Mouse (Mus musculus) testis, postnatal 14 days (tissue): Measurements from ENCODE around the gene Prkg2.

ENCODE experiments used
- DNase-seq: peaks from one replicate; pipeline ENCODE4 v3.0.0; 2021; ENCODE audit warnings: low spot score

Prkg2 gene

DNA sequence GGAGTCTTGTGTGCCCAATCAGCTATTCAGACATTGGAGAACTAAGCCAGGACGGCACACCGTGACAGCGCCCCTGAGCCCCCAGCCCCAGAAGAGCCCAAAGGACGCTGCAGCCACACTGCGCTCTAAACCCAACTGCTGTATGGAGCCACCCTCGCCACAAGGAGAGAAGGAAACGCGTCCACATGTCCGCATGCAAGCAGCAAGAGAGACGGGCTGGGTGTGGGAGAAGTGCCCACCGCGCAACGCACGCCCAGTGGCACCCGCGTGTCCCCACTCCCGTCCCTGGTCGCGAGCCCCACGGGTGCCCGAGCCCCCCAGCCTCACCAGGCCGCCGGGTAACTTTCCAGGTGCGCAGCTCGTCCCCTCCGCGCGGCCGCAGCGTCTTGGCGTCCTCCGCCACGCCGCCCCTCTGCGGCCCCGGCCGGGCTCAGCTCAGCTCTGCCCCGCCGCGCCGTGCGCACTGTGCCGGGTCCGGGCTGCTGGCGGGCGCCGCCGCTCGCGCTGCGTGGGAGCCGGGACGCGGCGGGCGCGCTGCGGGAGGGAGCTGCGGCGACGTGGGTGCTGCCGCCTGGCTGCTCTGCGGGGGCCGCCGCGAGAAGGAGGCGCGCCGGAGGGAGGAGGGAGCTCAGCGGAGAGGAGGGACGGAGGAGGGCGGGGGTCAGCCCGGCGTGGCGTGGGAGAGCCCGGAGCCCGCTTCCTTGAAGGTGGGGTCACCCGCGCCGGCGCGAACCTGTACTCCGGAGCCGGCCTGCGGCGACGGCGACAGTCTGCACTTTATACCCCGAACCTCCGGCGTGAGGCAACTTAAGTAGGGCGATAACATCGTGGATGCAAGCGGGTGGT, at the start of gene Prkg2:
Gene Prkg2, minus strand, starts transcription at position 756 of the 846 bp plus-strand sequence.
- no peak for DNase-seq

DNA sequence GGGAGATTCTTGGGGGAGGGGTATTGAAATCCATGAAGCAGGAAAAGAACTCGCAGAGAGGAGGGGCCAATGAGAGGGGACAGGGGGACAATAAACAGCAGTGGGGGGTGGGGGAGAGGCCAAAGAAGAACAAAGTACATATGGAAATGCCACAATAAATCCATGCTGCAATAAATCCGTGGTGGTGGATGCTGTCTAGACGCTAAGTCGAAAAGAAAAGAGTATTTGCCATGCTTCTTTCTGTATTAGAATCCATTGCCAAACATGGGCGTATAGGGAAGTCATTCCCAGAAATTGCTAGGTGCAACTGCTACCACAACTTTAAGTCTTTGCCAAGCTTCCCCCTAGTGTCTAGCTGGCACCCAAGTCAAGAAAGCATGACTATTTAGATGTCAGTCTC, 46.8 kb upstream of the Prkg2 start:
- no peak for DNase-seq

DNA sequence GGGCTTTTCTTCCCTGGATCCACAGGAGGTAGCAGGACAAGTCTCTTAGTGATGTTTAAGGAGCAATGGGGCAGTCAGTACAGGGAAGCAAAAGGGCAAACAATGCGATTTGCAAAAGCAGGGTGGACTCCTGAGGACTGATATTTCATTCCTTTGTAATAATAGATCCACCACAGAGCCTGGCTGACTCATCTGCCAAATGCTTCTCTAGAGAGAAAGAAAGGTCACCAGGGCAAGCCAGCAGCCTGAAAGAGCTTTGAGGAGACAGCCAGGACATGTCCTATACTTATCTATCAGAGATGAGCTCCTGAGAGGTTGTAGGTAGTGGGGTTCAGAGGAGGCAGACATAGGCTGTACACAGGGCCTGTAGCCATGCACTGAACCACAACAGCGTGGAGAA, 41.2 kb upstream of the Prkg2 start:
- DNase-seq: no peak

DNA sequence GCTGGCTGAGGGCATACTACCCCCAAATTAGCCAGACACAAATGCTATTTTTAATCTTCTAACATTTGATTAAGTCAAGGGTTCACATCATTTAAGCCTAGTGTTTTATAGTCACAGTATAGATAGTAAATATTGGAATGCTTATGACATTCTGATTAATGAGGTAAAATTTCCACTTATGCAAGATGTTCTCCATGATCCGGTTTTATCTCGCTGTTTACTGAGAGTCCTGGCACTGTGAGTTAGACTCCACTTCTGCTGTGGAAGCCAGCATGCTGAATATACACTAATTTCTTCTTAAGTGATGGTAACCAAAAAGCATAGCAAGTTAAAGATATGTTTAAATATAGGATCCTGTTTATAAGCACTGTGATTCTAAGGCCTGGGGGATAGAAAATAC, 31.2 kb upstream of the Prkg2 start:
- no peak for DNase-seq

DNA sequence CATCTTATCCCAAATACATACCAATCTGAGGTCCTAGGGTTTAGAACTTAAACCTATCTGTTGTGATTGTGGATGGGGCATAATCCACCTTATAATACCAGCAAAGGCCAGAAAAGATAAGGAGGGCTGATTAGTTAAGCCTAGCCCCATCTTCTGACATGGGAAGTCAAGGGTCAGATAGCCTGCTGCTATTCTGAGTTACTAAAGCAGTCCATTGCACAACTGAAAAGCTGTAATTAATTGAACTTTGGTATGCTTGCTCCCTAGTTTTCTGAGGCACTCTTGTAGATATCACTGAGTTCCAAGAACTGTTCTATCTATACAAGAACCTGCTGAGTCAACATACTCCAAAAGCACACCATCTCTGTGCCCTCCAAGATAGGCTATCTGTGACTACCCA, 25.4 kb upstream of the Prkg2 start:
- no peak for DNase-seq

DNA sequence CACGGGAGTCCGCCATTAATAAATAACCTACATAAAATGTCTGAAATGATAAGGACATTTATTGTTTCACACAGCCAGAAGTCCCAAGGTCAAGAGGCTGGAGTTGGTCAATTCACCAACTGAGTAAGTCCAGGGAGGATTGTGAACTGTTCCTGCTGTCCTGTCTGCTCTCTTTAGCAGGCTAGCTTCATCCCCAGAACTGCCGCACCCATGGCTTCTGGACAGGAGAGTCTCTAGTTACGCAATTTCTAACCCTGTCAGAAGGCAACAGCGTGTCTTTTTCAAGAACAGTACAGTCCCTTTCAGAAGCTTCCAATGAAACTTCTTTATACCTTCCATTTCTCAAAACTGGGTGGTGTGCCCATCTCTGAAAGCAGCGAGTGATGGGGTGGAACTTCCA, 1.9 kb upstream of the Prkg2 start:
- no peak for DNase-seq

- no peak for DNase-seq
Measured at GRCm38 (mm10) chr5:99037442-99037811, 276 bp upstream of the Prkg2 start.

DNA sequence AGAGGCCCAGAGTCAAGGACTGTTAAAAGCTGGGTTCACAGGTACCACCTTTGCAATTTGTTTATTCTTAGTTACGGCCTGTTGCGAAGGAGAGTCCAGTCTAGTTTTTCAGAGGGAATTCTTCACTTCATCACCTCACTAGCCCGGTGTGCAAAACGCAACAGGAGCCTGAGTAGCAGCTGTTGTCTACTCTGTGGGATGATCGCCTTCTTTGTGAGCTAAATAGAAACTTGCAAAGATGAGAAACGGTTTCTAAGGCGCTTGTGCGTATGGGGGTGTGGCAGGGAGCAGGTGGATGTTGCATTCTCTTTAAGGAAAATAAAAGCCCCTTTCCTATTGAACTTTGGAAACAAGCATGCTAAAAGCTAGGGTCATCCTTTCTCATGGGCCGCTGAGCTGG, 1.2 kb downstream of the Prkg2 start:
- no peak for DNase-seq

DNA sequence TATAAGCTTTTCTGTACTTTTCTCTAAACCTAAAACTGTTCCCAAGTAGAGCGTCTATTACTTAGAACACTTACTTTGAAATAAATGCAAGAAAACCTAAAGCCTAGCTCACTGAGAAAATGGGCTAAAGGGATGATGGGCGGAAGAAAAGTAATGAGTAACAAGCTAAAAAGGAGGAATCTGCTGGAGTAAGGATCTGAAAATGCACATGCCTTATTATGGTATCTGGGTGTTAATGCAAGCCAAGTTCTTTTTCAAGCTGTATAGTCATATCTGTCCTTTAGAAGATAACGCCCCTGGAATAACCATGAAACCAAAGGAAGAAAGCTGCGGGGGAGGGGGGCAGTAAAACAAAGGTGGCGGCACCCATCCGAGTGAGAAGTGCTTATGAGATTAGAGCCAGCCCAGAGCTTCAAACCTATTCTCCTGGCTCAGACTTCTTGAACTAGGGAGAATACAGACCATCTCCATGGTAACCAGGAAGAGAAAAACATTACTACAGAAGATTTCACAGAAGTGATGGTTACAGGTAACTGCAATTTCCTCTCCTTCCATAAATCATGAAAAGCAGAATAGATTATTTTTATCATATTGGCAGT, 5.5 kb downstream of the Prkg2 start:
- DNase-seq: no peak

DNA sequence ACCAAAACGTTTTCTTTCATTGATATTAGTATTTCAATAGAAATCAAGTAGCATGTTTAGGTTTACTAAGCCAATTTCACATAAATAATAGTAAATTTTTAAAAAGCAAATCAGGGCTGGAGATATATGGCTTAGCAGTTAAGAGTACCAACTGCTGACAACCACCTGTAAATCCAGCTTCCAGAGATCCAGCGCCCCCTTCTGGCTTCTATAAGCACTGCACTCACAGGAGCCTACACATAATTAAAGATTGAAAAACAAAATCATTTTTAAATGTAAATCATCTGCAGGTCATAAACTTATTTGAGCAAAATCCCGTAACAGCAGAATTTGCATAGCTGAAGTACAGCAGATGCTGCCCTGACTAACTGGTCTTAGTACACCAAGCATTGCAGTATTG, 10.8 kb downstream of the Prkg2 start:
- DNase-seq: no peak

GRCm38 (mm10) chr5:99019709-99020108, 17.4 kb downstream of the Prkg2 start:
- DNase-seq: no peak

DNA sequence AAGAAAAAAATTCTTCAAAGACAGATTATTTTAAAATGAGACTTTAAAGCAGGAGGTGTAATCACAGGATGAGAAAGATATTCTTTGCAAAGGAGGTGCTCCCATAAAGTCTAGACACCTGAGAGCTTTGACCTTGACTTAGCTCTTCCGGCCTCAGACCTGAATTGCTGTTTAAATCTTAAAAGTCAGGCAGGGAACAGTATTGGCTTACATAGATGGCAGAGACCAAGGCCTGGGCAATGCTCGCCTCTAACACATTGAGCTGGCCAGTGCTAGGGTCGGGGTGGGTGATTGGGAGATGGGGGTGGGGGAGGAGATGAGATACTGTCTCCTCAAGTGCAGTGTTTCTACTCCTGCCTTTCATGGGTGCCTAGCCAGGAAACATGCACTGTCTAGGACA, 22.0 kb downstream of the Prkg2 start:
- no peak for DNase-seq

DNA sequence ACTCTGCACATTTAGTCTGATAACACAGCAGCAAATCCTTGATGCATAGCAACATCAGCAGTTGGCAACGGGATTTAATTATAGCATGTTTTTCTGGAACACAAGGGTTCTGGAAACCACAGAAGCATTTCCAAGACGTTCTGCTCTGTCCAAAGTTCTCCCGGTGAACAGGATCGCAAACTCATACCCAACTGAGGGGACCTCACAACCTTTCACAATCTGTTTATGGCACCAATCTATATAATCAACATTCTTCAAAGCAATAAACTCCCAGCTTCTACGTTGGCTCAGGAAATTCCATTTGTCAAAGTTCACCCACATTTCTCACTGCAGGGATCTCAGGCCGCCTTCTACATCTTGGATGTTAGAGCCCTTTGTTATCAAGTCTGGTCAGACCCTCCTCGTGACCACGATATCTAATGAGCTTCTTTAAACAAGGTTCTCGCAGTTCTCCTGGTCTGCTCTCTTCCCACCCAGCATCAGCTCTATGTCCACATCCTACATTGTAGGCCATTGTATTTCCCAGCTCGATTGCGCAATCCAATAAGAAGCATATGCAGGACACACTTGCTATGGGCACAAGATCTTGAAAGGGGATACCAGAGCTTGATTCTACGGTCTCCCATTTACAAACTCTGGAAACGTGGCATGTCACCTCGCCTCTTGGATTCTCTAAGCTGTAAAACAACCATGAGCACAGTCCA, 26.6 kb downstream of the Prkg2 start:
- no peak for DNase-seq

GRCm38 (mm10) chr5:98998104-98998503, 39.0 kb downstream of the Prkg2 start:
- no peak for DNase-seq

DNA sequence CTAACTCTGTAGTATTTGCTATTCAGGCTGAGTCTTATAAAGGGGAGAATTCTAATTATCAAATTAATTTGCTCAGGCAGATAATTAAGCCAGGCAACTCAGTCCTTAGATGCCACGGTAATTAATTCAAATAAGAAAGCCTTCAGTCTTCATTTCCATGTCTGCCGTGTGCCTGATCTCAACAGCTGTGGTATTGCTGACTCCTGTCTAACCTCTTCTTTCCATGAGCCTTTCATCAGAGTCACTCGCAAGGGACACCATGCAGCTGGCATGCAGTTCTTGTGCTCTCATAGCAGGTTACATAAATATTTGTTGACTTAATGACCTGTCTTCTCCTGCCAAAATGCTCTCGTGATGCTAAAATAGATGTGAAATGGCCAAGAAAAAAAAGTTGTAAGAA, 41.4 kb downstream of the Prkg2 start:
- DNase-seq: no peak

GRCm38 (mm10) chr5:98991600-98991999, 45.6 kb downstream of the Prkg2 start:
- no peak for DNase-seq

GRCm38 (mm10) chr5:98987634-98988033, 49.5 kb downstream of the Prkg2 start:
- no peak for DNase-seq

DNA sequence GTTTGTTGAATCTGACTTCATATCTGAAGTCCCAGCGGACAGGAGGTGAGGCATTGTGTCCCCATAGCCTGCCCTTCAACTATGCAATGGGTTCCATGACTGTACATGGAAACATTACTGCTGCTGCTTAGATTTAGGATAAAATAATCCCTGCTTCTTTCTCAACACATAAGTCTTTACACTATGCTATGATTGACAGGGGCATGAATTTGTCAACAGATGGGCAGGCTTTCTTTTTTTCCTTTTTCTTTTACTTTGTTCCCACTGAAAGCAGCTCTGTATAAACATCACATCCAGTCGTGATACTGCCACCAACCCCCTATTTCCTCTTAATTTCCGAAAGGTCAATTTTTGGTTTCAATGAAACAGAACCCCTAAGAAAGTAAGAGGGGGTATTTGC, 50.0 kb downstream of the Prkg2 start:
- no peak for DNase-seq

DNA sequence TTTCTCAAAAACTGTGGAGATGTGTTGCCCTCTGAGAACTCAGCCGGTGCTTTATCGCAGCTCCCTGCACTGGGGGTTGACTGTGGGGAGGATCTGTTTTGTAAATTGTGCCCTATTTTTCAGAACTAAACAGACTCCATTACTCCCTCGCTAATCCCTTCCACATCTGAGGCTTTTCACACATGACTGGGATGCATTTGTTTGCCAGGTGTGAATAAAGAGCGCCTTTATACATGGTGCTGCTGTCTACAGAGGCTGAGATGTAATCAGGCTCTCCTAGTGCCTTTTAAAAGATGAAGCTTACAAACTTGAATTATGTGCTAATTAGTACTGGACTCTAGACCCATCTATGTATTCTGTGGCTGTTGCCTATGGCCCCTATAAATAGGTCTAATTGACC, 50.7 kb downstream of the Prkg2 start:
- no peak for DNase-seq

- DNase-seq: no peak
Measured at GRCm38 (mm10) chr5:98986011-98986410, 51.1 kb downstream of the Prkg2 start.

DNA sequence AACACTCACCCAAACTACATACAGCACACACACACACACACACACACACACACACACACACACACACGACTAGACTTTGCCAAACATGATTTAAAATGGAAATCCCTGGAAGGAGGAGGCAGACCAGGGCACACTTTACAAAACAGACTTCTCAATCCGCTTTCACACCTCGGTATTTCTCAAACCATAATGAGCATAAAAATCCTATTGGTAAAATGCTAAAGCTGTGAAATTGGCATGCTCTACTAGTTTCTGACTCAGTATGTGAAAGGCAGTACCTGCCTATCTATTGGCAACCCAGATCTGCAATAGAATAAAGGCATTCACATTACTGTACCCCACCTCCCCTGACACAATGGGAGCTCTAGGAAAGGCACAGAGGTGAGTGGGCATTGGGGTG, 52.1 kb downstream of the Prkg2 start:
- no peak for DNase-seq

- no peak for DNase-seq
Measured at GRCm38 (mm10) chr5:98981304-98981703, 55.8 kb downstream of the Prkg2 start.

DNA sequence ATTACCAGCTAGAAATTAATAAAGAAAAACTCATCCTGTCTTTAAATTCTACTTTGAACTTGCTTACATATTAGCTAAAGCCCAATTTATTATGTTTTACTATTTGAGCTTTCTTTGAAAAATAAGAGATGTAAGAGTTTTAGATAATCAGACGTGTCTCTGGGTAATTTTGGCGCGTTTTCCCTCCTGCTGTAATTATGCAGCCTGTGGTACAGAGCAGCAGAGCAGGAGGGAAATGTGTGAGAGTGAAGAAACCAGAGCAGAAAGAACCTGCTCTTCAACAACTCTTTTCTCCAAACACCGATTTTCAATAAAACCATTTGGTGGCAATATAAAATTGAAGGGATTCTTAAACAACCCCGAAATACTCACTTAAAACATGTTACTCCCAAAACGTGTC, 58.8 kb downstream of the Prkg2 start:
- DNase-seq: no peak
